Mouse (Mus musculus): ENCODE data around the gene Ccdc9.
A peak's percentile ranks its signal among the peaks of the same experiment; 100 is the strongest.
"Not testable (repeated sequence)": the region's sequence is repeated elsewhere in the genome, so short reads cannot be mapped to it uniquely, and the experiment has no call there.

The Ccdc9 gene

GRCm38 (mm10) chr7:16273081-16273765 is 13.4 kb downstream of the Ccdc9 start, which contains the start of gene Inafm1:
Inafm1 (minus strand) TSS chr7:16273617.
- peak; percentile 95 for DNase-seq (ENCODE audit: low read depth, low spot score)

DNA sequence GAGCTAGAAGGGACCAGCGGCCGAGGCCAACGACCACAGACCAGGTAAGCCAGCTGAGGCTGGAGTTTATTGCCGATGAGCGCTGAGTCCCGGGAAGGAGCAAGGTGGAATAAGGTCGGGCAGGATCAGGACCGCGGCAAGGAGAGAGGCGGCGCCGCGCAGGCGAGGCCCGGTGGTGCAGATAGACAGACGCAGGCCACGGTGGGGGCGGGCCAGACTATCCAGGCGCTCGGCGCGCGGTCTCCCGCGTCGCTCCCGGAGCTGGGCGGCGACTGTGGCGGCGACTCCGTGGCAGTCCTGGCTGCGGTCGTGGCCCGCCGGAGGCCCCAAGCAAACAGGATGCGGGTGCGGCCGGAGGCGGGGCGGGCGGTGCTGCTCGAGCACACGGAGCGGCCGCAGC is 13.9 kb downstream of the Ccdc9 start:
- peak; percentile 86 for DNase-seq (ENCODE audit: low read depth, low spot score)

DNA sequence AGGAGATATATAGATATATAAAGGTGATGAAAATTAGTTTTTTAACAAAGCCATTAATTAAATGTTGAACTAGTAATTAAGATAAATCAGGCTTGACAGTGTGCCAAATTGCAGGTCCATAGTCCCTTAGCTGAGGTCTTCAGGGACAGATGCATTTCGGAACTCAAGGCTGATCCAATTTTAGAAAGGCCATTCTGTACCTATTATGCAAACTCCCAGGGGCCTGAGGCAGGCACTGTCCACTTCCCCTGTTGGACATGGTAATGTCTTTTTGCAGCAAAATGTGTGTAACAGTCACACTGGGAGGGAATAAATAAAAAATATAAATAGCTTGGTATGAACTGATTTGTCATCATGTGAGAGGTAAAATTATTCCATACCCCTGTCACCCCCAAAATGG is 15.5 kb downstream of the Ccdc9 start:
- DNase-seq (ENCODE audit: low read depth, low spot score): no peak

- DNase-seq (ENCODE audit: low read depth, low spot score): not testable (repeated sequence)
Observed at GRCm38 (mm10) chr7:16266593-16266992, 20.0 kb downstream of the Ccdc9 start.

DNA sequence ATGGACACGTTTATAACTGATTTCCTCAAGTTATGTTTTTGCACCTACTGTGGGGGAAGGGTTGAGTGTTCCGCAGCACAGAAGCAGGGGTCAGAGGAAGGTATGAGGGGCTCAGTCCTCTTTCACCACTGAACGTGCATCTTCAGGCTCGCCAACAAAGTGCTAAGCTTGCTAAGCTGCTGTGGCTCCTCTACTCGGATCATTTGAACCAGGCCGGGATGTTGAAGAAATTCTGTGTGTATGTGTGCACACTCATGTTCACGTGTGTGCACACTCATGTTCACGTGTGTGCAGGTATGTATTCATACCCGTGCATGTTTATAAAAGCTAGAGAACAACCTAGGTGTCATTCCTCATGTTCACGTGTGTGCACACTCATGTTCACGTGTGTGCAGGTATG is 20.7 kb downstream of the Ccdc9 start:
- DNase-seq (ENCODE audit: low read depth, low spot score): no peak

GRCm38 (mm10) chr7:16263843-16264242 is 22.8 kb downstream of the Ccdc9 start:
- DNase-seq (ENCODE audit: low read depth, low spot score): no peak

DNA sequence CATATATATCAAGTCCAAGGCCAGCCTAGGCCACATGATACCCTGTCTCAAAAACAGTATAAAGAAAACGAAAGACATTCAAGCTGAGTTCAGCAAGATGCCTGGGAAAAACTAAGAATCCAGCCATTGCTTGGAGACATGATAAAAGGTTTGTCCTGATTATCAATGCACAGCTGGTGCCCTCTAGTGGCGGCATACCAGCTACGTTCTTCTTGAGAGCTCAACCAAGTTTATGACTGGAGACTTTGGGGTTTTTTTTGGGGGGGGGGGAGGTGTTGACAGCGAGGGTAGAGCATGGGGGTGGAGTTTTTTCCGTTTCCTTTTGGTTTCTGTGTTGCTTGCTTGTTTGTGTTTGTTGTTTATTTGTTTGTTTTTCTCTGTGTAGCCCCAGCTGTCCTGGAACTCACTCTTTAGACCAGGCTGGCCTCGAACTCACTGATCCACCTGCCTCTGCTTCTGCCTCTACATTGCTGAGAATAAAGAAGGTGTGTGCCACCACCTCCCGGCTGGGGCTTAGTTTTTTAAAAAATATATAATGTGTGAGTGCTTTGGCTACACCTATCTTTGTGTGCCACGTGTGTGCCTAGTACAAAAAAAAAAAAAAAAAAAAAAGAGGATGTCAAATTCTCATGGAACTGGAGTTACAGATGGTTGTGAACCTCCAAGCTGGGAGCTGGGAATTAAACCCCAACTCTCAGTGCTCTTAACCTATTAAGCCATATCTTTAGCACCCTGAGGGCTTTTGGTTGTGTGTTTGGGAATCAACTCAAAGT is 23.4 kb downstream of the Ccdc9 start:
- DNase-seq (ENCODE audit: low read depth, low spot score): peak; percentile 86

DNA sequence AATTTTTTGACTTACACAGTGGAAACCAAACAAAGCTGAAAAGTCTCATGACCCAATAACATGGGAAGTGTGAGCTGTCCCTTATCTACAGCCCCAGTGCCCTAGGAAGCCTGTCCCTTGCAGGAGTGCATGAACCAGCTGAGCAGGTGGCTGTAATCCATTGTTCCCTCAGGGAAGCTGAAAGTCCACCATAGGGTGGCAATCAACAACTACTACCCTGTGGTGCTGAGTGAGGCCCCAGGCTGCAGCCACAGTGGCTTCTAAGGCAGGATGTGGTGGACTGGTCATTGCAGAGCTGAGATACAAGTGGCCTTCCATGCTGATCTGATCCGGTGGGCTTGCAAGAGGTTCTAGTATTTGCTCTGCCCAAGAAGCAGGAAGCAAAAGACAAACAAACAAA is 25.5 kb downstream of the Ccdc9 start:
- DNase-seq (ENCODE audit: low read depth, low spot score): no peak

DNA sequence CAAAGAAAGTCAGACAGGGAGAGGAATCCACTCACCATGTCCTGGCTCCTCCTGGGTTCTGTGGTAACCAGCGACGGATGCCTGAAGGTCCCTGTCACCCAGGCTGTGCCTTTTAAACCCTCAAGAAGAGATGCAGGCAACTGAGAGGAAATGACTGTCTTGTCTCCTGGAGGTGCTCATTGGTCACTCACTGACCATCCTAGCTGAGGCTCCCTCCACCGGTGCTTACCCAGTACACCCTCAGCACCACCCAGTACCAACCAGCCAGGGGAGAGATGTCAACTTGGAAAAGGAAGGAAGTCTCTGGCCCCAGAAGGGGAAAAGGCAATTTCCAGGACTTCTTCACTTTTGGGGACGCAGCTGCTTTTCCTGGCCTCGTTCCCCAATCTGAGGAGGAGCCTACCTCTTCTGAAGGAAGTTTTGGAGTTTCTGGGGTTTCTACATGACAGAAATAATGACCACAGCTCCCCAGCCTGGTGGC is 27.4 kb downstream of the Ccdc9 start, which contains the start of gene C5ar1:
TSS of gene C5ar1 (minus strand) at position 431 of the 481 bp plus-strand sequence.
- no peak for DNase-seq (ENCODE audit: low read depth, low spot score)

GRCm38 (mm10) chr7:16257830-16258229 is 28.8 kb downstream of the Ccdc9 start:
- no peak for DNase-seq (ENCODE audit: low read depth, low spot score)

DNA sequence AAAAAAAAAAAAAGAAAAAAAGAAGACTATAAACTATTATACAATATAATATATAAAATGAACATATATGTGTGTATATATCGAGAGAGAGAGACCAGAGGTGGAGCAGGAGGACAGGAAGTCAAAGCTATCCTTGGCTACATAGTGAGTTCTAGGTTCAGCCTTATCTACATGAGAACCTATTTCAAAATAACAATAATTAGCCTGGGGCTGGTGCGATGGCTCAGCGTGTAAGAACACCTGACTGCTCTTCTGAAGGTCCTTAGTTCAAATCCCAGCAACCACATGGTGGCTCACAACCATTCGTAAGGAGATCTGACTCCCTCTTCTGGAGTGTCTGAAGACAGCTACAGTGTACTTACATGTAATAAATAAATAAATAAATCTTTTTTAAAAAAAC is 30.6 kb downstream of the Ccdc9 start:
- not testable (repeated sequence) for DNase-seq (ENCODE audit: low read depth, low spot score)

GRCm38 (mm10) chr7:16254195-16254594 is 32.4 kb downstream of the Ccdc9 start:
- no peak for DNase-seq (ENCODE audit: low read depth, low spot score)

- no peak for DNase-seq (ENCODE audit: low read depth, low spot score)
Observed at GRCm38 (mm10) chr7:16250687-16251086, 35.9 kb downstream of the Ccdc9 start.

- no peak for DNase-seq (ENCODE audit: low read depth, low spot score)
Observed at GRCm38 (mm10) chr7:16245958-16246357, 40.6 kb downstream of the Ccdc9 start.

GRCm38 (mm10) chr7:16244067-16244466 is 42.5 kb downstream of the Ccdc9 start, which contains the start of gene C5ar2:
C5ar2 (minus strand) TSS chr7:16244154.
- DNase-seq (ENCODE audit: low read depth, low spot score): no peak

GRCm38 (mm10) chr7:16242198-16242597 is 44.4 kb downstream of the Ccdc9 start:
- DNase-seq (ENCODE audit: low read depth, low spot score): no peak

GRCm38 (mm10) chr7:16241787-16242186 is 44.8 kb downstream of the Ccdc9 start:
- no peak for DNase-seq (ENCODE audit: low read depth, low spot score)

DNA sequence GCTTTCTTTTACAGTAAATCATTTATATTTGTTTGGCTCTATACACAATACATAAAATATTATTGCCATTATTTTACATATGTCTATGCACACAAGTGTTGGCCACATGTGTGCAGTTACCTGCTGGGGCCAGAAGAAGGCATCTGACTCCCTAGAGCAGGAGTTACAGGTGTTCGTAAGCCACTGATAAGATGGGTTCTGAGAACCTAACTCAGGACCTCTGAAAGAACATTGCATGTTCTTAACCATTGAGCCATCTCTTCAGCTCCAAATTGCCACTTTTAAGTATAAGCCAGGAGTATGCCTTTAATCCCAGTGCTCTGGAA is 45.7 kb downstream of the Ccdc9 start:
- no peak for DNase-seq (ENCODE audit: low read depth, low spot score)

DNA sequence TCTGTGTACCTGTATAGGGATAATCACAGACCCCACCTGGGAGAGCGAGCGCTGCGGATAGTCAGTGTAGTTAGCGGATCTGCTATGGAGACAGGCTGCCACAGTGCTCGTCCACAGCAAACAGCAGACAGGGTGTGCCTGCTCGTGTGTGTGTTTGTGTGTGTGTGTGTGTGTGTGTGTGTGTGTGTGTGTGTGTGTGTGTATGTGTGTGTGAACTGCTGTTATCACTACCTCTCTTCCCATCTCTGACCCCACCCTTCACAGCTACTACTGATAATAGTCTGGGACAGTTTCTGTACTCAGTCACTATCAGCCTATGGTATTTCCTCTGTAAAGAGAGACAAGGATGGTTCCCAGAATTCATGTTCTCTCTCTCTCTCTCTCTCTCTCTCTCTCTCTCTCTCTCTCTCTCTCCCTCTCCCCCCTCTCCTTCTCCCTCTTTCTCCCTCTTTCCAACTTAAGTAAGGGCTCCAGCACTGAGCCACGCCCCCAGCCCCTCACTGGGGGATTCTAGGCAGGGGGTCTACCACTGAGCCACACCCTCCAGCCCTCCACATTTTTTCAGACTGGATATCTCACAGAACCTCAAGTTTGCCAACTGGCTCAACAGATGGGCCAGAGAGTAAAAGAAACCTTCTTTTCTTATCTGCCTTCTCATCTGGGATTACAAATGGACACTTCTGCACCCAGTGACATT is 46.2 kb downstream of the Ccdc9 start:
- no peak for DNase-seq (ENCODE audit: low read depth, low spot score)

DNA sequence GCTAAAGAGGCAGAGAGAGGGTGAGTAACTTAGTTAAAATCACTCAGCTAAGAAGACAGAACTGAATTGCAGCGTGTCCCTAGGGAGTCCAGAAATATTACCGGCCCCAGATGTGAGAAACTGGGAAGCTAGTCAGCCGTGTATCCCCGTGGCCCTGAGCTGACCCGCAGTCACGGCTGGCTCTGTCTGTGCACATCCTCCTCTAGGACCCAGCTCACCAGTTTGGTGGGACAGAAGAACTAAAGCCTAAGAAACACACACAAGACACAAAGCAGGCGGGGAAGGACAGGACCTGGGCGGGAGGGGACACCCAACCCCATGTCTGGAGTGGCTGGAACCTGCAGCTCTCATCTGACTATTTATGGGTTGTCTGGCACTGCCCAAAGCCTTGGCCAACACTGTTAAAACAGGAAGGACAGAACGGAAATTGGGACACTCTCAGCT is 47.0 kb downstream of the Ccdc9 start:
- DNase-seq (ENCODE audit: low read depth, low spot score): no peak

- no peak for DNase-seq (ENCODE audit: low read depth, low spot score)
Observed at GRCm38 (mm10) chr7:16229869-16230268, 56.7 kb downstream of the Ccdc9 start.
